Comparison of ENCODE assay signal across 15 mouse cellular contexts in the genomic region with DNA sequence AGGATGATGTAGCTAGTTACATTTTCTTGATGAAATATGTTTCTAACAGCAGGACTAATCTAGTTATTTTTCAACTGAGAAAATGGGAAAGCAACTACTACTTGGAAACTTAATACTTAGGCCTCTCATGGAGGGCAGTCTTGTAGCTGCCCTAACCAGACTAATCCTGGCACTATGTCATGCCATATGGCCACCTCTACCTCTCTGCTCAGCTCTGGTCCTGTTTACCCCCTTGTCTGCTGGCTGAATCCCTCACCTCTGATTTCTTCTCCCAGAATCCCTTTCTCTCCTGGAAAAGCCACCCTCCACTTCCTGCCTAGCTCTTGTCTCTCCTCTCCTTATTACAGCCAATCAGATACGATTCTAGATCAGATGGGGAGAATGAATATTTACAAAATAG. TPM values are rescaled to one million over a fixed set of nuclear protein-coding genes. Genes with fewer than 3 reads are reported as not detected.
DNase-seq lines count a peak whose midpoint lies in the region; ATAC-seq and TF ChIP-seq lines count a peak whose summit lies in the region.
"Had no signal": no experiment of that assay in that cellular context is flagged by ENCODE, and none has a peak within 500 bp of the region (broad histone marks: within the 10 kb centered on the region; RNA-seq: fewer than 3 reads in every experiment).

No protein-coding gene starts in this region.

- no peak overlapping the region for H3K27ac ChIP-seq in kidney, postnatal 0 days
- no peak overlapping the region for H3K27ac ChIP-seq in CH12.LX (ENCODE audit: insufficient read depth, low read depth)
- H3K27ac ChIP-seq in macrophage, result peak overlapping the region; percentile 67
- H3K27ac ChIP-seq: neural tube, embryonic 12.5 days had no signal

- no peaks in the 10 kb centered on the region for H3K9me3 ChIP-seq in kidney, postnatal 0 days (replicated peaks; ENCODE audit: low read length)
- peaks cover 2% of the 10 kb centered on the region for H3K9me3 ChIP-seq in CH12.LX (replicated peaks; ENCODE audit: low read length)
- H3K9me3 ChIP-seq: heart, embryonic 10.5 days; neural tube, embryonic 12.5 days had no signal

- TF ChIP-seq POLR2A in CH12.LX (IDR thresholded peaks at IDR 0.05; ENCODE audit: low read depth, low read length), result no peak

- H3K4me1 ChIP-seq in kidney, postnatal 0 days (replicated peaks; ENCODE audit: insufficient read depth, low read length), result no peaks in the 10 kb centered on the region
- H3K4me1 ChIP-seq in CH12.LX (ENCODE audit: control insufficient read depth in 1 of 2, insufficient read depth in 2 of 2), result peaks cover 11 to 26% of the 10 kb centered on the region in 2 experiments
- H3K4me1 ChIP-seq: heart, embryonic 10.5 days; neural tube, embryonic 12.5 days had no signal

- ATAC-seq in kidney, postnatal 0 days (replicated peaks; ENCODE audit: low FRiP score, low read depth), result no peak

- 88% methylated on average over 1 of the region's 1 CpGs for WGBS in kidney, postnatal 0 days
- WGBS in macrophage (ENCODE audit: missing documents), result 92% methylated on average over 1 of the region's 1 CpGs

- no peaks in the 10 kb centered on the region for H3K79me2 ChIP-seq in CH12.LX (replicated peaks; ENCODE audit: control insufficient read depth, extremely low read depth, insufficient read depth, poor library complexity, severe bottlenecking)
- H3K79me2 ChIP-seq in macrophage (ENCODE audit: inconsistent target), result peaks cover 56% of the 10 kb centered on the region

- no peak overlapping the region for H3K9ac ChIP-seq in kidney, postnatal 0 days (ENCODE audit: low read depth, low read length)
- no peak overlapping the region for H3K9ac ChIP-seq in CH12.LX (ENCODE audit: insufficient read depth, low read depth)

- dilution Hi-C loops in CH12.LX (cut with MboI; ENCODE audit: extremely low pct_ligation_motif_present, extremely low pct_unique_long_range_greater_than_20kb, low sequenced_read_pairs), result no loop called here

- no peak for TF ChIP-seq CTCF in kidney, postnatal 0 days (IDR thresholded peaks at IDR 0.05; ENCODE audit: low read depth)
- TF ChIP-seq CTCF in CH12.LX (conservative IDR thresholded peaks at IDR 0.05 in 1 of 2, IDR thresholded peaks at IDR 0.05 in 1 of 2; ENCODE audit: low read depth in 2 of 2, low read length in 2 of 2), result no peak

- peak overlapping the region; percentile 67 for H3K4me2 ChIP-seq in kidney, postnatal 0 days (ENCODE audit: low read length)
- H3K4me2 ChIP-seq in CH12.LX (ENCODE audit: insufficient read depth, low read depth, poor library complexity, severe bottlenecking), result peak overlapping the region; percentile 63; the same call in 1 of the 2 replicates

- no peak overlapping the region for H3K4me3 ChIP-seq in kidney, postnatal 0 days (replicated peaks; ENCODE audit: low read depth, low read length)
- peak overlapping the region in 1 of 3 experiments; percentile 79 for H3K4me3 ChIP-seq in CH12.LX (replicated peaks in 1 of 3; ENCODE audit: low read depth in 2 of 3, low read length in 2 of 3, poor library complexity in 1 of 3)
- peak overlapping the region; percentile 55 for H3K4me3 ChIP-seq in macrophage (ENCODE audit: inconsistent target)

- no peak for TF ChIP-seq RAD21 in CH12.LX (IDR thresholded peaks at IDR 0.05; ENCODE audit: low read depth, low read length)

- no peaks in the 10 kb centered on the region for H3K27me3 ChIP-seq in kidney, postnatal 0 days (ENCODE audit: insufficient read depth, low read length)
- H3K27me3 ChIP-seq in CH12.LX (replicated peaks), result no peaks in the 10 kb centered on the region
- H3K27me3 ChIP-seq: neural tube, embryonic 12.5 days had no signal

- no peaks in the 10 kb centered on the region for H3K36me3 ChIP-seq in kidney, postnatal 0 days (ENCODE audit: insufficient read depth, low read length)
- H3K36me3 ChIP-seq in CH12.LX (replicated peaks in 1 of 2; ENCODE audit: control insufficient read depth in 1 of 2, insufficient read depth in 1 of 2, low read length in 1 of 2), result peaks cover 0 to 24% of the 10 kb centered on the region in 2 experiments
- no peaks in the 10 kb centered on the region for H3K36me3 ChIP-seq in macrophage (ENCODE audit: inconsistent target)
- H3K36me3 ChIP-seq: heart, embryonic 10.5 days; neural tube, embryonic 12.5 days had no signal

- TF ChIP-seq EP300 in CH12.LX (IDR thresholded peaks at IDR 0.05; ENCODE audit: low read length), result no peak

- no peak for DNase-seq in kidney, postnatal 0 days (ENCODE audit: low spot score)
- DNase-seq in kidney, adult 18-20 months, result no peak
- DNase-seq in CH12.LX (ENCODE audit: extremely low read depth), result no peak
- peak; percentile 42 to 64 for DNase-seq in cerebellum, adult 18-20 months
- no peak for DNase-seq in urinary bladder, adult 18-20 months (ENCODE audit: low spot score in 2 of 2)
- DNase-seq in kidney, adult 9 months, result no peak
- DNase-seq: adrenal gland, postnatal 14 days; kidney, postnatal 4 days; lung, postnatal 36 days; right cerebral cortex, postnatal 14 days had no signal

- in situ Hi-C loops in CH12.LX (cut with MboI; ENCODE audit: low pct_ligation_motif_present, low pct_unique_long_range_greater_than_20kb, low sequenced_read_pairs), result loop anchor here (25.0 kb wide), 2 partner anchors 111 to 211 kb away; a partner anchor contains a TSS

TF ChIP-seq in CH12.LX, 34 proteins besides CTCF, POLR2A, EP300 and RAD21:
- TF ChIP-seq RCOR1 (conservative IDR thresholded peaks at IDR 0.05; ENCODE audit: low read depth, low read length) (no peak), ELF1 (IDR thresholded peaks at IDR 0.05; ENCODE audit: low read depth, low read length) (0 out of 2 replicates have a peak, but pooled peaks have one; percentile 12)

RNA-seq across cellular contexts. Expression of a gene that starts 1.4 kb away (rescaled TPM):
- 50.0 and 50.3 TPM in 2 replicates for polyA plus RNA-seq in kidney, postnatal 0 days (2015; fragmentation: Nextera tagmentation; extraction: Ambion mirVana)
- total RNA-seq in CH12.LX (2012; rRNA removed) (17.2 and 20.6 TPM in 2 replicates), CH12.LX (2014; rRNA removed) (15.7 and 19.5 TPM in 2 replicates)
- polyA plus RNA-seq in CH12.LX (2012; ENCODE audit: insufficient read length, low read depth) (69.7 and 72.1 TPM in 2 replicates), macrophage (2018) (62.4 to 115 TPM (median 70.6 TPM) in 3 replicates)
- total RNA-seq in macrophage (2018; cell fraction: chromatin; rRNA removed), result 10 to 100 TPM in 23 of 26 experiments, 1 to 10 TPM in 3; 4.3 to 36.1 (median 17.8) TPM
- total RNA-seq in macrophage (2018; cell fraction: cytosol; rRNA removed), result 100 to 1,000 TPM in 5 of 26 experiments, 10 to 100 TPM in 21; 61.0 to 113 (median 92.7) TPM
- total RNA-seq in macrophage (2018; cell fraction: nucleus; rRNA removed), result 10 to 100 TPM; 15.2 to 58.4 (median 36.8) TPM

RNA-seq across cellular contexts. Expression of a gene that starts 39.3 kb away (rescaled TPM):
- not detected in 2 replicates for polyA plus RNA-seq in kidney, postnatal 0 days (2015; fragmentation: Nextera tagmentation; extraction: Ambion mirVana)
- total RNA-seq in CH12.LX (2012; rRNA removed), result not detected in 2 replicates
- total RNA-seq in CH12.LX (2014; rRNA removed), result not detected in 2 replicates
- 0.07 TPM in 1 of 2 replicates, not detected in the other for polyA plus RNA-seq in CH12.LX (2012; ENCODE audit: insufficient read length, low read depth)
- total RNA-seq in macrophage (2018; cell fraction: chromatin; rRNA removed), result not detected
- total RNA-seq in macrophage (2018; cell fraction: cytosol; rRNA removed), result not detected
- total RNA-seq in macrophage (2018; cell fraction: nucleus; rRNA removed), result not detected
- not detected in 3 replicates for polyA plus RNA-seq in macrophage (2018)
- total RNA-seq: adrenal gland, postnatal 14 days; common myeloid progenitor, adult 5-6 weeks; liver, adult 2 months had no signal
- polyA plus RNA-seq: heart, embryonic 10.5 days; liver, adult 2 months had no signal

Comparison
In these comparisons a context has a peak if more than half of its experiments do, and no peak if none do; other contexts are left out.
1. DNase-seq: peak in cerebellum, adult 18-20 months (2 of 2); none in kidney, postnatal 0 days (single experiment), kidney, adult 18-20 months (single experiment), CH12.LX (single experiment), urinary bladder, adult 18-20 months (0 of 2) and kidney, adult 9 months (single experiment).